Comparison of ENCODE assay signal across 22 mouse cellular contexts in the genomic region with DNA sequence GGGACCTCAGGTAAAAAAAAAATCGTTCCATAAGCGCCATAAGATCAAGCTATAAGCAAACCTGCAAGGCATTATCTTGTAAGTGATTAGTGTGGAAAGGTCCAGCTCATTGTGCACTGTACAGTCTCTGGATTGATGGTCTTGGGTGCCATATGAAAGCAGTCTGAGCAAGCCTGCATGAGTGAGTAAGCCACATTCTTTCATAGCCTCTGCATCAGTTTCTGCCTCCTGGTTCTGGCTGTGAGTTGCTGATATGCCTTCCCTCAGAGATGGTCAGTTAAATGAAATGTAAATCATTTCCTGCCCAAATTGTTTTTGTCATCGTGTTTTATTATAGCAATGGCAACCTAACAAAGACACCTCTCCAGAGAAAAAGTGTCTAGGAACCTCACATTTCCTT.
A peak's percentile ranks its signal among the peaks of the same experiment; 100 is the strongest.
DNase-seq lines count a peak whose midpoint lies in the region; TF ChIP-seq lines count a peak whose summit lies in the region.
"Had no signal": no experiment of that assay in that cellular context is flagged by ENCODE, and none has a peak within 500 bp of the region (broad histone marks: within the 10 kb centered on the region; RNA-seq: fewer than 3 reads in every experiment).

No protein-coding gene starts in this region.

- no peak for TF ChIP-seq POLR2A in embryonic fibroblast, embryonic 13.5 days (IDR thresholded peaks at IDR 0.05; ENCODE audit: low read depth, low read length)

- intact Hi-C loops in gastrocnemius, postnatal 14 days (cut with DNase I; ENCODE audit: low total_unique reads) = no loop called here

- peak; percentile 33 for DNase-seq in heart, adult 11 months
- DNase-seq in heart, adult 9 months (ENCODE audit: low spot score in 2 of 2) = no peak
- DNase-seq in NIH3T3 (ENCODE audit: low read depth) = peak; percentile 52
- no peak for DNase-seq in gastrocnemius, postnatal 14 days
- DNase-seq in retina, embryonic 14.5 days (ENCODE audit: low spot score) = no peak
- no peak for DNase-seq in lung, postnatal 14 days
- DNase-seq: adrenal gland, adult 2 months; adrenal gland, postnatal 10 days; adrenal gland, postnatal 25 days; cerebellum, adult 11 months; cerebellum, adult 18-20 months; cerebellum, adult 8-10 months; cerebellum, adult 9-11 months; cerebellum, postnatal 14 days; cerebellum, postnatal 36 days; embryo, embryonic 11 days; forebrain, postnatal 0 days had no signal

- peaks cover 14% of the 10 kb centered on the region for H3K4me1 ChIP-seq in embryonic fibroblast, embryonic 13.5 days (ENCODE audit: control insufficient read depth, insufficient read depth, low read length)

- H3K27ac ChIP-seq in embryonic fibroblast, embryonic 13.5 days (ENCODE audit: insufficient read depth, low read length) = peak overlapping the region; percentile 94
- H3K27ac ChIP-seq: embryonic facial prominence, embryonic 13.5 days; embryonic facial prominence, embryonic 15.5 days; forebrain, embryonic 13.5 days; forebrain, embryonic 15.5 days had no signal

- H3K4me3 ChIP-seq in embryonic fibroblast, embryonic 13.5 days (ENCODE audit: insufficient read depth, low read length) = no peak overlapping the region
- H3K4me3 ChIP-seq: embryonic facial prominence, embryonic 13.5 days; embryonic facial prominence, embryonic 15.5 days; forebrain, embryonic 13.5 days; forebrain, embryonic 15.5 days had no signal

- TF ChIP-seq CTCF in embryonic fibroblast, embryonic 13.5 days (IDR thresholded peaks at IDR 0.05; ENCODE audit: borderline replicate concordance, insufficient read depth, low read length) = no peak

Comparison
In these comparisons a context has a peak if more than half of its experiments do, and no peak if none do; other contexts are left out.
1. DNase-seq: peak in heart, adult 11 months (single experiment) and NIH3T3 (single experiment); none in heart, adult 9 months (0 of 2), gastrocnemius, postnatal 14 days (single experiment), retina, embryonic 14.5 days (single experiment) and lung, postnatal 14 days (single experiment).